Mouse (Mus musculus): ENCODE data around the gene Fyn.

The Fyn gene

DNA sequence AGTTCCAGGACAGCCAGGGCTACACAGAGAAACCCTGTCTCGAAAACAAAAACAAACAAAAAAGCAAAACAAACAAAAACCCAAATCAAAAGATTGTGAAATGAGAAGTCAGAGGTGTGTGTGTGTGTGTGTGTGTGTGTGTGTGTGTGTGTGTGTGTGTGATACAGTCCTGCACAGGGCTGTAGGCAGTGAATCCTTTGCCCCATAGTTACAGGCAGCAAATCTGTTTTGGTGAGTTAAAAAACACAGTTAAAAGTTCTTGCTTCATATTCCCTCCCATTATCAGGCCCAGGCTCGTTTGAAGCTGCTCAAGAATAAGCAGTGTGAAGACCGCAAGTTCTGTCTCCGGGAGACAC is 244.0 kb downstream of the Fyn start, which contains the start of gene Traf3ip2:
TSS of gene Traf3ip2 (plus strand) at position 302 of the 356 bp plus-strand sequence.
- no peak for DNase-seq (ENCODE audit: low spot score)

DNA sequence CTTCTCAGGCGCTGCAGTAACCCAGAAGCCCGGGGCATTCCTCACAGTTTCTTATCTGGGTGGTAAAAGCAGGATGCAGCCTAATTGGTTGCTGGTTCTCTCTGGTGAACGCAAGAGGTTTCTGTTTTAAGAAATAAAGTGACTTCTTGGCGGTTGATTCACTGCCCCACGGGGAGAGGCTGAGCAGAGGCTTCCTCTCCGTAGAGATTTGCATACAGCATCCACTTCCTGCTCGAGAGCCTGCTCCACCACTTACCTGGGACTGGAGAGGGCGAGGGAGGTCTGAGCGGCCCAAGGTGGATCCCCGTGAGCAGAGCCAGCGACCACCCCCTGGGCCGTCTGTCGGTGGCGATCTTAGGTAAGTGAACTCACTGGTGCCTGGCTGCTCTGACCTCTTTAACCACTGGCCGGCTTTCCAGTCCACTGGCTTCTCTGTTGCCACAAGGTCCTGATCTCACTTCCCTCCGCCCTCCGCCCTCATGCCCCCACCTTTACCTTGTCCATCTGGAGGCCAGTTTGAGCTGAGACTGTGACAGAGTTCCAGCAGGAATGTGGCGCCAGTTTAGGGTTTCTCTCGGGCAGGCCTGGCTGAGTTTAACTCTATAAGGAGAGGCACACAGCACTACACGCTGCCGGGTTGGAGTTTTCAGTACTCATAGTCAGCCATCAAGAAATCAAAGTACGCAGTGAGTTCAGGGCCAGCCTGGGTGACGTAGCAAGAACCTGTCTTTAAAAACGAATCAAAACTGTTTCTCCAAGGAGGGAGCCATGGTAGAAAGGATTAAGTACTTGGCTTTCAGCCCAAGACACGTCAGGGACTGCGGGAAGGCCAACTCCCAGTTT is 244.6 kb downstream of the Fyn start:
- DNase-seq (ENCODE audit: low spot score) = peak; percentile 83

DNA sequence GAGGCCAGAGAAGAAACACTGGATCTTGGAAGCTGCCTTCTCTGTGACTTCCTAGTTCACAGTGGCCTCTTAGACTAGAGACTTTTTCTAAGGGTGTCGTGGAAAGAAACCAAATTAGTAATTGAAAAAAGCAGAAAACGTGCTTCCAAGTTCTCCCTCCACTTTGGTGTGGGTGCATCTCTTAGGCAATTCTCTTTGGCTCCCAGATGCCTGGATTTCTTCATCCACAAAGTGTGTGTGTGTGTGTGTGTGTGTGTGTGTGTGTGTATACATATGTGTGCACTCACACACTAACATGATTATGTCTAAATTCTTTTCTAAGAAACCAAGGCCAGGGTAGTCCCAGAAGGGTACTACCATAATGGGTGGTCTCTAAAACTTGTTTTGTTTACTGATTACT is 245.3 kb downstream of the Fyn start:
- no peak for DNase-seq (ENCODE audit: low spot score)

DNA sequence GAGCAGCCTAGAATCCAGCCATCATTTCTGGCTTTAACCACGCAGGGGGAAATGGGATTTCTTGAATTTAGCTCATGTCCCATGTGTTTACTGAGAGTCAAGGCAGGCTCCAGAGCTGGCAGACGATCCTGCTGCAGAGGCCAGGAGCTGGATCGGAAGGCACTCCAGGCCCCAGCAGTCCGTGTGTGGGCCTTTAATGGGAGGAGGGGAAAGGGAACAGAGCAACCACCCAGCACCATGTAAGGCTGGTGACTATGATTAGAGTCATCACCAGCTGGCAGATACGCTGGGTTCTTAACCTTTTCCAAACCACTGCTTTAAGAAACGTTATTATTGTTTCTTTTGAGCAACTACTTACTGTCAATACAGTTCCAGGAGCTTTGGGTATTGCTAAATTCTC is 246.0 kb downstream of the Fyn start:
- no peak for DNase-seq (ENCODE audit: low spot score)
